Comparison of ENCODE assay signal across 25 mouse cellular contexts in genomic region chr2:110556098-110556497, GRCm38 (mm10). TPM values are rescaled to one million over a fixed set of nuclear protein-coding genes. Genes with fewer than 3 reads are reported as not detected.
DNase-seq lines count a peak whose midpoint lies in the region; ATAC-seq lines count a peak whose summit lies in the region.
"Had no signal": no experiment of that assay in that cellular context is flagged by ENCODE, and none has a peak within 500 bp of the region (broad histone marks: within the 10 kb centered on the region; RNA-seq: fewer than 3 reads in every experiment).

No protein-coding gene starts in this region.

- no peak overlapping the region for H3K27ac ChIP-seq in kidney, embryonic 14.5 days (ENCODE audit: low read depth, low read length)
- H3K27ac ChIP-seq in kidney, embryonic 16.5 days (ENCODE audit: low read length): no peak overlapping the region
- H3K27ac ChIP-seq in limb, embryonic 11.5 days (replicated peaks; ENCODE audit: low read depth, low read length): no peak overlapping the region
- H3K27ac ChIP-seq: embryonic facial prominence, embryonic 10.5 days; embryonic facial prominence, embryonic 12.5 days; forebrain, embryonic 13.5 days; forebrain, embryonic 15.5 days had no signal

- no peak overlapping the region for H3K9ac ChIP-seq in kidney, embryonic 14.5 days (ENCODE audit: low read depth, low read length)
- H3K9ac ChIP-seq in kidney, embryonic 16.5 days (replicated peaks; ENCODE audit: low read length): no peak overlapping the region
- no peak overlapping the region for H3K9ac ChIP-seq in limb, embryonic 11.5 days (ENCODE audit: low read length)
- H3K9ac ChIP-seq: embryonic facial prominence, embryonic 12.5 days; forebrain, embryonic 13.5 days; forebrain, embryonic 15.5 days had no signal

- peak; percentile 60; the same call in 1 of the 2 replicates for ATAC-seq in kidney, embryonic 14.5 days (ENCODE audit: low FRiP score, low TSS enrichment)
- no peak for ATAC-seq in kidney, embryonic 16.5 days (ENCODE audit: low FRiP score, low TSS enrichment)
- peak; percentile 35; the same call in 1 of the 2 replicates for ATAC-seq in limb, embryonic 11.5 days (ENCODE audit: insufficient number of reproducible peaks, low FRiP score, low TSS enrichment, low read depth)
- ATAC-seq: activated CD4-positive, CD25-positive, alpha-beta regulatory T cell, adult 4 months; CD4-positive, CD25-positive, alpha-beta regulatory T cell, adult 4 months; forebrain, embryonic 13.5 days; forebrain, embryonic 15.5 days; Patski had no signal

- H3K9me3 ChIP-seq in kidney, embryonic 14.5 days (ENCODE audit: control insufficient read depth, low read length): no peaks in the 10 kb centered on the region
- no peaks in the 10 kb centered on the region for H3K9me3 ChIP-seq in kidney, embryonic 16.5 days (ENCODE audit: low read length)
- no peaks in the 10 kb centered on the region for H3K9me3 ChIP-seq in limb, embryonic 11.5 days (ENCODE audit: control insufficient read depth, low read length)
- H3K9me3 ChIP-seq: embryonic facial prominence, embryonic 10.5 days; embryonic facial prominence, embryonic 12.5 days; forebrain, embryonic 13.5 days; forebrain, embryonic 15.5 days; G1E had no signal

- intact Hi-C loops in heart, postnatal 36 days (cut with DNase I): no loop called here

- H3K4me3 ChIP-seq in kidney, embryonic 14.5 days (ENCODE audit: low read length): no peak overlapping the region
- H3K4me3 ChIP-seq in kidney, embryonic 16.5 days (ENCODE audit: low read length): no peak overlapping the region
- no peak overlapping the region for H3K4me3 ChIP-seq in limb, embryonic 11.5 days (ENCODE audit: low read depth, low read length)
- H3K4me3 ChIP-seq: embryonic facial prominence, embryonic 10.5 days; embryonic facial prominence, embryonic 12.5 days; forebrain, embryonic 13.5 days; forebrain, embryonic 15.5 days had no signal

- H3K4me1 ChIP-seq in kidney, embryonic 14.5 days (ENCODE audit: control insufficient read depth, insufficient read depth, low read length): no peaks in the 10 kb centered on the region
- no peaks in the 10 kb centered on the region for H3K4me1 ChIP-seq in kidney, embryonic 16.5 days (ENCODE audit: insufficient read depth, low read length)
- no peaks in the 10 kb centered on the region for H3K4me1 ChIP-seq in limb, embryonic 11.5 days (ENCODE audit: control insufficient read depth, insufficient read depth, low read length)
- H3K4me1 ChIP-seq: embryonic facial prominence, embryonic 10.5 days; embryonic facial prominence, embryonic 12.5 days; forebrain, embryonic 13.5 days; forebrain, embryonic 15.5 days had no signal

- peak; percentile 33 for DNase-seq in forelimb bud, embryonic 11.5 days (ENCODE audit: low read depth, low spot score)
- DNase-seq in limb, embryonic 11.5 days (ENCODE audit: low spot score): no peak
- no peak for DNase-seq in heart, postnatal 36 days
- DNase-seq: adrenal gland, adult 8-10 months; adrenal gland, postnatal 14 days; adrenal gland, postnatal 36 days; B cell, adult 2 months; cerebellum, adult 11-12 months; cerebellum, adult 2 months; cerebellum, adult 9-10 months; cerebellum, postnatal 10 days; cerebellum, postnatal 25 days had no signal

- 21% methylated on average over 1 of the region's 1 CpGs for WGBS in kidney, embryonic 14.5 days
- WGBS in kidney, embryonic 16.5 days: 30% methylated on average over 1 of the region's 1 CpGs
- WGBS in limb, embryonic 11.5 days: 20% methylated on average over 1 of the region's 1 CpGs

- H3K36me3 ChIP-seq in kidney, embryonic 14.5 days (ENCODE audit: control insufficient read depth, insufficient read depth, low read length): no peaks in the 10 kb centered on the region
- H3K36me3 ChIP-seq in kidney, embryonic 16.5 days (ENCODE audit: insufficient read depth, low read length): no peaks in the 10 kb centered on the region
- no peaks in the 10 kb centered on the region for H3K36me3 ChIP-seq in limb, embryonic 11.5 days (ENCODE audit: control insufficient read depth, insufficient read depth, low read length)
- H3K36me3 ChIP-seq: embryonic facial prominence, embryonic 10.5 days; embryonic facial prominence, embryonic 12.5 days; forebrain, embryonic 15.5 days; G1E had no signal

- no peaks in the 10 kb centered on the region for H3K27me3 ChIP-seq in kidney, embryonic 14.5 days (ENCODE audit: control insufficient read depth, insufficient read depth, low read length)
- H3K27me3 ChIP-seq in kidney, embryonic 16.5 days (ENCODE audit: insufficient read depth, low read length): no peaks in the 10 kb centered on the region
- no peaks in the 10 kb centered on the region for H3K27me3 ChIP-seq in limb, embryonic 11.5 days (ENCODE audit: control insufficient read depth, insufficient read depth, low read length)
- H3K27me3 ChIP-seq: CH12.LX; embryonic facial prominence, embryonic 12.5 days; forebrain, embryonic 13.5 days; forebrain, embryonic 15.5 days; Patski had no signal

- no peak overlapping the region for H3K4me2 ChIP-seq in kidney, embryonic 14.5 days (replicated peaks; ENCODE audit: low read depth, low read length)
- H3K4me2 ChIP-seq in kidney, embryonic 16.5 days (replicated peaks; ENCODE audit: low read depth, low read length): no peak overlapping the region
- no peak overlapping the region for H3K4me2 ChIP-seq in limb, embryonic 11.5 days (ENCODE audit: low read depth, severe bottlenecking)
- H3K4me2 ChIP-seq: embryonic facial prominence, embryonic 12.5 days; forebrain, embryonic 13.5 days; forebrain, embryonic 15.5 days had no signal

RNA-seq across cellular contexts. Expression of gene Slc5a12, which starts 41.0 kb away (rescaled TPM):
- 0.06 and 0.20 TPM in 2 replicates for polyA plus RNA-seq in kidney, embryonic 14.5 days (2014; fragmentation: Nextera tagmentation; extraction: Ambion mirVana)
- polyA plus RNA-seq in kidney, embryonic 16.5 days (2015; fragmentation: Nextera tagmentation; extraction: Ambion mirVana): 3.7 TPM in 2 replicates
- not detected in 2 replicates for polyA plus RNA-seq in limb, embryonic 11.5 days (2014; fragmentation: Nextera tagmentation; extraction: Ambion mirVana)
- not detected for total RNA-seq in heart, postnatal 36 days (2021)
- total RNA-seq: adrenal gland, adult 8-10 months; adrenal gland, postnatal 14 days; adrenal gland, postnatal 36 days; CH12.LX had no signal
- polyA plus RNA-seq: activated CD4-positive, CD25-positive, alpha-beta regulatory T cell, adult 4 months; CD4-positive, CD25-positive, alpha-beta regulatory T cell, adult 4 months; cerebellum, adult 2 months; embryonic facial prominence, embryonic 10.5 days; embryonic facial prominence, embryonic 12.5 days; embryonic facial prominence, embryonic 14.5 days; forebrain, embryonic 11.5 days; forebrain, embryonic 13.5 days; forebrain, embryonic 15.5 days; G1E; Patski had no signal
